Mouse (Mus musculus): ENCODE results near the gene Irf5. TPM values are rescaled to one million over a fixed set of nuclear protein-coding genes. Genes with fewer than 3 reads are reported as not detected.

Irf5 gene
- 1 to 10 TPM; 1.1 to 2.1 TPM for total RNA-seq (2021)

GRCm38 (mm10) chr6:29526281-29527251, at the start of gene Irf5:
Gene Irf5 (plus strand): TSS chr6:29526625.
- intact Hi-C loops (cut with DNase I) = loop anchor here (10.0 kb wide), 1 partner anchor 132 kb away; the partner anchor contains the start of gene Ccdc136

GRCm38 (mm10) chr6:29482691-29483090, 43.7 kb upstream of the Irf5 start:
- intact Hi-C loops (cut with DNase I) = no loop called here
- DNase-seq = no peak

More at GRCm38 (mm10) chr6:29526281-29527251, at the start of gene Irf5:
- DNase-seq = no peak

GRCm38 (mm10) chr6:29484716-29485559, 41.5 kb upstream of the Irf5 start:
- intact Hi-C loops (cut with DNase I) = no loop called here
- DNase-seq = peak; percentile 86

GRCm38 (mm10) chr6:29485951-29486350, 40.5 kb upstream of the Irf5 start:
- intact Hi-C loops (cut with DNase I) = no loop called here
- DNase-seq = no peak

GRCm38 (mm10) chr6:29494101-29494500, 32.3 kb upstream of the Irf5 start:
- intact Hi-C loops (cut with DNase I) = no loop called here
- DNase-seq = no peak

- DNase-seq = no peak
- intact Hi-C loops (cut with DNase I) = no loop called here
These were observed 30.2 kb upstream of the Irf5 start for GRCm38 (mm10) chr6:29496270-29496669.

GRCm38 (mm10) chr6:29497791-29498190, 28.6 kb upstream of the Irf5 start:
- intact Hi-C loops (cut with DNase I) = no loop called here

GRCm38 (mm10) chr6:29500177-29500576, 26.2 kb upstream of the Irf5 start:
- intact Hi-C loops (cut with DNase I) = no loop called here
- DNase-seq = no peak

More at GRCm38 (mm10) chr6:29497791-29498190, 28.6 kb upstream of the Irf5 start:
- no peak for DNase-seq

GRCm38 (mm10) chr6:29500810-29501209, 25.6 kb upstream of the Irf5 start:
- DNase-seq = no peak
- intact Hi-C loops (cut with DNase I) = no loop called here

GRCm38 (mm10) chr6:29501599-29501998, 24.8 kb upstream of the Irf5 start:
- intact Hi-C loops (cut with DNase I) = no loop called here

GRCm38 (mm10) chr6:29505493-29505892, 20.9 kb upstream of the Irf5 start:
- DNase-seq = no peak
- intact Hi-C loops (cut with DNase I) = no loop called here

More at GRCm38 (mm10) chr6:29501599-29501998, 24.8 kb upstream of the Irf5 start:
- DNase-seq = no peak

GRCm38 (mm10) chr6:29506834-29507233, 19.6 kb upstream of the Irf5 start:
- no peak for DNase-seq
- intact Hi-C loops (cut with DNase I) = no loop called here

GRCm38 (mm10) chr6:29507447-29508309, 18.7 kb upstream of the Irf5 start, which contains the start of gene Kcp:
Gene Kcp (minus strand): TSS chr6:29507952.
- DNase-seq = no peak
- intact Hi-C loops (cut with DNase I) = no loop called here

GRCm38 (mm10) chr6:29509086-29509485, 17.3 kb upstream of the Irf5 start:
- intact Hi-C loops (cut with DNase I) = no loop called here
- no peak for DNase-seq

- intact Hi-C loops (cut with DNase I) = no loop called here
These were observed 13.1 kb upstream of the Irf5 start for GRCm38 (mm10) chr6:29513284-29513683.

GRCm38 (mm10) chr6:29517139-29517538, 9.3 kb upstream of the Irf5 start:
- DNase-seq = peak; percentile 56
- intact Hi-C loops (cut with DNase I) = no loop called here

More at GRCm38 (mm10) chr6:29513284-29513683, 13.1 kb upstream of the Irf5 start:
- DNase-seq = no peak

- no peak for DNase-seq
- intact Hi-C loops (cut with DNase I) = loop anchor here (10.0 kb wide), 1 partner anchor 128 kb away; the partner anchor contains the start of gene Ccdc136
These were observed 3.7 kb upstream of the Irf5 start for GRCm38 (mm10) chr6:29522626-29523300.

- no peak for DNase-seq
- intact Hi-C loops (cut with DNase I) = loop anchor here (10.0 kb wide), 1 partner anchor 129 kb away; the partner anchor contains the start of gene Ccdc136
These were observed 3.0 kb upstream of the Irf5 start for GRCm38 (mm10) chr6:29523301-29524033.
